Mouse (Mus musculus) hindbrain, embryonic 11.5 days (tissue): ENCODE results near the gene Cmas. TPM values are rescaled to one million over a fixed set of nuclear protein-coding genes. Genes with fewer than 3 reads are reported as not detected.

Experiments
- ATAC-seq: fragments of 200-750 bp; cut with Nextera tagmentation; 2 replicates; pipeline ENCODE4 v1.8.0; 2017; ENCODE audit warnings: mild to moderate bottlenecking, moderate TSS enrichment, moderate library complexity; ENCODE audit not compliant: low FRiP score
- DNase-seq: peaks from one replicate; pipeline ENCODE4 v3.0.0-alpha.2; 2015; ENCODE audit warnings: low spot score
- H3K27ac ChIP-seq: fragments of 300-500 bp; sonication (generic); 2 replicates; pipeline ENCODE4 v1.5.1; 2014; ENCODE audit warnings: mild to moderate bottlenecking, low read depth, low read length
- H3K27me3 ChIP-seq: fragments of 300-500 bp; sonication (generic); 2 replicates; pipeline ENCODE4 v1.6.1; 2014; ENCODE audit warnings: mild to moderate bottlenecking, low read length, moderate library complexity, mixed read lengths; ENCODE audit not compliant: control insufficient read depth, insufficient read depth
- H3K36me3 ChIP-seq: fragments of 300-500 bp; sonication (generic); 2 replicates; pipeline ENCODE4 v1.6.1; 2014; ENCODE audit warnings: mild to moderate bottlenecking, low read length, moderate library complexity, mixed read lengths; ENCODE audit not compliant: control insufficient read depth, insufficient read depth
- H3K4me1 ChIP-seq: fragments of 300-500 bp; sonication (generic); replicated peaks from 2 replicates; pipeline ENCODE4 v1.6.1; 2014; ENCODE audit warnings: low read length, mixed read lengths; ENCODE audit not compliant: control insufficient read depth, insufficient read depth
- H3K4me2 ChIP-seq: fragments of 300-500 bp; sonication (generic); replicated peaks from 2 replicates; pipeline ENCODE4 v1.6.1; 2014; ENCODE audit warnings: mild to moderate bottlenecking, low read depth, low read length
- H3K4me3 ChIP-seq: fragments of 300-500 bp; sonication (generic); 2 replicates; pipeline ENCODE4 v1.5.1; 2014; ENCODE audit warnings: low read depth, low read length
- H3K9ac ChIP-seq: fragments of 300-500 bp; sonication (generic); 2 replicates; pipeline ENCODE4 v1.6.1; 2014; ENCODE audit warnings: low read depth, low read length
- H3K9me3 ChIP-seq: fragments of 300-500 bp; sonication (generic); 2 replicates; pipeline ENCODE4 v1.6.1; 2016; ENCODE audit warnings: low read length; ENCODE audit not compliant: control insufficient read depth
- WGBS: fragments of 180-500 bp; shearing (Covaris S2); extraction: QIAGEN DNeasy Blood & Tissue Kit; methylation state at CpG from one replicate; pipeline ENCODE4 v1.1.7; 2014; 5-methylcytosine and 5-hydroxymethylcytosine counted together
- polyA plus RNA-seq: library from polyadenylated mRNA; unstranded; fragments of >200 nt; fragmentation: Nextera tagmentation; extraction: Ambion mirVana; gene quantifications from 2 replicates; pipeline ENCODE4 v1.2.1, GENCODE M21; 2014

Cmas gene
- polyA plus RNA-seq, 1 experiment from 2014 or later: 137 TPM

DNA sequence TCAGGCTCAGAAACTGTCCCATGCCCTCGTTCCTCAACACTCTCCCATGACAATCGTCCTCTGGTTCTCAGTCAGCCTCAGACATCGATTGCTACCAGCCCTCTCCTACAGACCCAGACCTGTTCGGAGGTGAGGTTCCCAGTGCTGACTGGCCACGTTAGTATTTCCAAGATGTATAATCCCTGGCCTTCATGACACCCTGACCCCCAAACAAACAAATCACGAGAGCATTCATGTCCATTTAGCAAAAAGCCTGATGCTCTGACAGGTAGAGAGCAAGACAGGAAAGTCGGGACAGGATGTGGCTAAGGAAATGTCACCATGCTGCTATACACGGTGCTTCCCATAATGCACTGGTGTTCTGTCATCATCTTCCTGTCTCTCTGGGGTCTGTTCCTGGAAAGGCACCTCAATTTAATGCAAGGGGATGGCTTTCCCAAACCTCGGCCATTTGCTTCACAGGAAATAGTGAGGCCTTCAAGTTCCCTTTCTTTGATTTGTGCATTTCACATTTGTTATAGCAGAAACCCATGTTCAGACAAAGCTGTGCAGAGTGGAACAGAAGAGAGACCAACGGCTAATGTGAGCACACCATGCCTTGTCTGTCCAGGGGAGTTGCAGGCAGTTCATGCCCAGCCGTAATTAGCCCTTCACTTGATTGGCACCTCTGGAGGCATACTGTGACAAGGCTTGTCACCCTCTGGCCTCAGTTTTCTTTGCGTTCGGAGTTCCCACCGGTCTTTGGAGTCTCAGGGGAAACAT, 23.5 kb downstream of the Cmas start:
- DNase-seq: peak; percentile 22
- WGBS: 70% methylated on average over 14 of the region's 14 CpGs
- Histone ChIP-seq H3K27ac (no peak overlapping the region), H3K9ac (no peak overlapping the region), H3K27me3 (no peaks in the 10 kb centered on the region), H3K36me3 (no peaks in the 10 kb centered on the region), H3K9me3 (no peaks in the 10 kb centered on the region), H3K4me3 (no peak overlapping the region), H3K4me2 (no peak overlapping the region), H3K4me1 (peaks cover 2% of the 10 kb centered on the region; the same call in 1 of the 2 replicates)
- peak; percentile 71 for ATAC-seq

DNA sequence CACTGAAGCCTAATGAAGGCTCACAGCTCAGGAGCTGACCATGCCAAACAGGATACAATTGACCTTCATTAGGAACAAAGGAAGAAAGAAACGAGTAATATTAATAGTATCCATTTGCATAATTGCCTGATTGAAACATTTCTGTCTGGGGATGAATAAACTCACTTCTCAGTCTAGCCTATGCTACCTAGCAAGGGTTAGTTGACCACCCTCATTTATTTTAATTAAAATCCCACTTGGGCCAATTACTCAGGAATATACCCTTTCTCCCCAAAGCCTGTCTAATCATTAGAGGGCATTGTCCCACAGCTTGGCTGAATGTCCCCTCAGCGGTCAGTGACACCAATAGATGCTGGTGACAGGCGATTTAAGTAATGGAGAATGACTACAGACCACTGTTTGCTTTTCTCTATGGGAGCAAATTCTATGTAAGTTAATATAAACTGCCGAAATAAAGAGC, 24.1 kb downstream of the Cmas start:
- Histone ChIP-seq H3K27ac (no peak overlapping the region), H3K36me3 (no peaks in the 10 kb centered on the region), H3K4me1 (peaks cover 2% of the 10 kb centered on the region; the same call in 1 of the 2 replicates), H3K4me2 (no peak overlapping the region), H3K9me3 (no peaks in the 10 kb centered on the region), H3K9ac (no peak overlapping the region), H3K4me3 (no peak overlapping the region), H3K27me3 (no peaks in the 10 kb centered on the region)
- no peak for DNase-seq
- peak; percentile 50 for ATAC-seq
- WGBS: 71% methylated on average over 4 of the region's 4 CpGs

DNA sequence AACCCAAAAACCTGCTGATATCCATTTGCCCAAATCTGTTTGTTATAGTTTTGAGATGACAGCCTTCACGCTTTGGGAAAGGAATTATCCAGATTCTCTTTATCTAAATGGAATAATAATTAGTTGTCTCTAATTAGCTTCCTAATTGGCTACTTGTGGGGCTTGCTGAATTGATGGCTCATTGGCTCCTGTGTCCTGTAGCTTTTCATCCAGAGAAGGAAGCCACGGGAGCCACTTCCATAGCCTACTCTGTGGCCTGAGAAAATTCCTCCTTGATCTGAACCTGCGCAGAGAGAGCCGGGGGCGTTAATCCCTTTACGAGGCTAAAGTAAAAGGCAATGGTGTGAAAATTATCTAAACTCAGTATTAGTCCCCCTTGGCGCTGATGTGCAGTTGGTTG, 24.8 kb downstream of the Cmas start:
- ATAC-seq (no peak), DNase-seq (no peak)
- no peaks in the 10 kb centered on the region for H3K36me3 ChIP-seq
- H3K4me1 ChIP-seq: peaks cover 2% of the 10 kb centered on the region; the same call in 1 of the 2 replicates
- H3K9ac ChIP-seq: no peak overlapping the region
- no peaks in the 10 kb centered on the region for H3K9me3 ChIP-seq
- no peak overlapping the region for H3K4me3 ChIP-seq
- no peak overlapping the region for H3K27ac ChIP-seq
- WGBS: 86% methylated on average over 7 of the region's 7 CpGs
- H3K27me3 ChIP-seq: no peaks in the 10 kb centered on the region
- no peak overlapping the region for H3K4me2 ChIP-seq

DNA sequence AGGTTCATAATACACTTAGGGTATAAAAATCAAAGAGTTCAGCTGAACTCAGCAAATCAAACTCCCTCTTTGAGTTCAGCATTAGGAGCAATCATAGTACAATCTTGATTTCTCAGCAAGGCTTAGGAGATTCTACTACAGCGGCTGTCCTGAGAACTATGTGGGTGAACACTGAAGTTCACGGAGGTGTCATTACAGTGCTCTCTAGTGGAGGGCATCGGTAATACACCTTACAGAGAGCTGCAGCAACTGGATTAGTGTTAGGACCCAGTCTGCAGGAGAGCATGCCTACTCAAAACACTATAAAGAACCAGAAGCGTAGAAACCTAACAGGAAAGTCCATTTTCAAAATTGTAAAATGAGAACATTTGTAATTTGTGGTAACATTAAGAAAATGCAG, 28.9 kb downstream of the Cmas start:
- Histone ChIP-seq H3K4me1 (no peaks in the 10 kb centered on the region), H3K27ac (no peak overlapping the region), H3K27me3 (no peaks in the 10 kb centered on the region), H3K9ac (no peak overlapping the region), H3K36me3 (no peaks in the 10 kb centered on the region), H3K9me3 (no peaks in the 10 kb centered on the region), H3K4me2 (no peak overlapping the region), H3K4me3 (no peak overlapping the region)
- peak; percentile 74 for DNase-seq
- WGBS: 41% methylated on average over 4 of the region's 4 CpGs
- no peak for ATAC-seq

DNA sequence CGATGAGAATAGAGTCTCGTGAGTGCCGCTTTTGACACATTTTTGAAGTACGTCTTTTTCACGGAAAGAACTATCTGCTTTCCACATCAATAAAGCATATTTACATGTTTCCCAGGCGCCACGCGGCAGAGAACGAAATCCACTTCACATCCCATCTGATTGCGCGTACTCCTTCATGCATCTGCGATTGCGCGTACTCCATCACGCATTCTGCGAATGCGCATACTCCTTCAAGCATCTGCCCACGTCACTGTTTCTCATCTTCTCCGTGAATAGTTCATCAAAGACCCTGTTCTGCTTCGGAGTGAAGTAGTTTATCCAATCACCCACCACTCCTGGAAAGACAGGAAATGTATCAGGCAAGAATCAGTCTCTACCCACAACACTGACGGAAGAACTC, 29.6 kb downstream of the Cmas start:
- Histone ChIP-seq H3K9ac (no peak overlapping the region), H3K36me3 (no peaks in the 10 kb centered on the region), H3K4me1 (no peaks in the 10 kb centered on the region), H3K27ac (no peak overlapping the region), H3K27me3 (no peaks in the 10 kb centered on the region), H3K4me2 (no peak overlapping the region), H3K4me3 (no peak overlapping the region), H3K9me3 (no peaks in the 10 kb centered on the region)
- DNase-seq (no peak), ATAC-seq (no peak)
- WGBS: 89% methylated on average over 21 of the region's 21 CpGs

DNA sequence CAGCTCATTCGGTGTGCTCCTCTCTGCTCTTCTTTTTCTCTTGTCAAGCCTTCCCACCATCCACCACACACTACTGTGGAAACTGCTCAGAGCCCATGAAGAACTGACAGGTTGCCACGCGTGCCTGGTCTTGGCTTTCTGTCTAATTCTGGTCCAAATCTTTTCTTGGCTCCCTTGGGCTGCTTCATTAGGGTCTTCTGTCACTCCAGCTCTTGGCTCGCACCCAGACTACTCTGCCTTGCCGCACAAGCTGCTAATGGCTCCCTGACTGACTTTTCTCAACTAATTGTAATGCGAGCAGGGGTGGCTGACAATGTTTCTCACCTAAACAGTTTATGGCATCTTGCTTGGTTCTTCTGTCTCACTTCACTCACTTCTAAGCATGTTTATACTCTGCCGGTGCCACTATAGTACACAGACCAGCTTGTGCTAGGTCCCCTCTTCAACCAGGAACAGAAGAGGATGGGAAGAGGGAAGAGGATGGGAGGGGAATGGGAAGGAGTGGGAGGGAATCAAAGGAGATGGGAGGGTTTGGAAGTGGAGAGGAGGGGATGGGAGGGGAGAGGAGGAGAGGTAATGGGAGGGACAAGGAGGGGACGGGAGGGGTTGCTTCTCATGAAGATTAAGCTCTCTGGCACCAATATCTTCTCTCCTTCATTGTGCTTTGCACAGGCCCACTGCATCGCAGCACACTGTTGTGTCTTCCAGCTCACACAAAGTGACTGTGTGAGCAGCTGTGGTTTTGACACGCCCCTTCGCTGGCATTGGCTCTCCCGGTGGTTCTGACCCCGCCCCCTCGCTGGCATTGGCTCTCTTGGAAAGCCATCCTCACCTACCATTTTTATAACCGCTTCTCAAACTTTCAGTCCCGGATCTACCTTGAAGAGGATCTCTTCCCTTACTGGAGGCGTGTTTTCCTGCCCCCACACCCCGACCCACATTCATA, 31.8 kb downstream of the Cmas start:
- no peak overlapping the region for H3K4me2 ChIP-seq
- H3K27me3 ChIP-seq: no peaks in the 10 kb centered on the region
- no peak overlapping the region for H3K4me3 ChIP-seq
- WGBS: 59% methylated on average over 18 of the region's 18 CpGs
- no peaks in the 10 kb centered on the region for H3K9me3 ChIP-seq
- 0 out of 2 replicates have a peak, but pooled peaks cover 2% of the 10 kb centered on the region for H3K4me1 ChIP-seq
- 0 out of 2 replicates have a peak, but pooled peaks have one; percentile 23 for ATAC-seq
- no peak overlapping the region for H3K27ac ChIP-seq
- no peak for DNase-seq
- no peaks in the 10 kb centered on the region for H3K36me3 ChIP-seq
- no peak overlapping the region for H3K9ac ChIP-seq

DNA sequence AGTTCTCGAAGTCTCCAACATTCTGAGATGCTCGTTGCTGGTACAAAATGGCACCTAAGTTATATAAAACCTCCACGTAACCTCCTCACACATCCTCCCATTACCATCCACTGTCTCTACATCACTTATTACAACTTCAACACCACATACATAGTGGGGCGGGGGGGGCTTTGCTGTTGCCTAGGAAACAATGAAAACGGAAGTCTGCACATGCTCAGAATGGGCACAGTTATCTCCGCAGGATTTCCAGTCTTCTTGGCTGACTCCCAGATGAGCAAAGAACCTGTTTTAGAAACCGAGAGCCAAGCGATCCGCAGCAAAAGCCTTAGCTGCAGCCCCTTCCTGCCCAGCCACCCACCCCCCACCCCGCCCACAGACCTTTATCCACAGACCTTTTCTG, 33.2 kb downstream of the Cmas start:
- Histone ChIP-seq H3K36me3 (no peaks in the 10 kb centered on the region), H3K9me3 (no peaks in the 10 kb centered on the region), H3K4me2 (no peak overlapping the region), H3K27me3 (no peaks in the 10 kb centered on the region), H3K4me3 (no peak overlapping the region), H3K9ac (no peak overlapping the region), H3K27ac (no peak overlapping the region), H3K4me1 (0 out of 2 replicates have a peak, but pooled peaks cover 3% of the 10 kb centered on the region)
- no peak for DNase-seq
- 90% methylated on average over 10 of the region's 10 CpGs for WGBS
- ATAC-seq: no peak

DNA sequence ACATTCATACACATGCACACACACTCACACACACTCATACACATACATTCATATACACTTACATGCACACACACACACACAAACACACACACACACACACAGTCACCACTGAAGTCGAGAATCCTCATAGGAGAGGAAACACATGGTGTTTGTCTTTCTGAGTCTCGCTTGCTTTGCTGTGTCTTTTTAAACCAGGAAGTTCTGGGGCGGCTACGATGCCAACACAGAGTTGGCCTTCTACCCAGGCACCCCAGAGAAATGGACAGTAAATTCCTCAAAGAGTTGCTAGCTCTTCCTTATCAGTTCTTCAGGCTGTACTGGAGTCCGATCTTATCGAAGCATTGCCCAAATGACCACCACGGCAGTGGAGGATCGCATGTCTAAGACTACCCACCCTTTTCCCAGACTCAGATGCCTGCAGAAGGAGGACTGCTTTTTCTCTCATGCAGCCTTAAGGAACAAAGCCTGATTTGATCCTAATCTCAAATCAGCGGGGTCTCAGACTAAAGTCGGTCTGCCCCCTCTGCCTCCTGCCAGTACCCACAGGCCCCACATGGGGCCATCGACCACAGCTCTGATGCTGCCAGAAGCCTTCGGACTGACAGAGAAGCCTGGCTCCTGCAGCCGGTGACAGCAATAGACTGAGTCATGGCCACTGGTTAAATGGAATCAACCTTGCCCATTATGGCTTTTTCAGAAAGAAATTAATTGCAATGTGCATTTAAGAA, 35.9 kb downstream of the Cmas start:
- no peak overlapping the region for H3K4me2 ChIP-seq

More for the DNA sequence above, 35.9 kb downstream of the Cmas start:
- Histone ChIP-seq H3K9me3 (no peaks in the 10 kb centered on the region), H3K36me3 (no peaks in the 10 kb centered on the region), H3K4me1 (0 out of 2 replicates have a peak, but pooled peaks cover 3% of the 10 kb centered on the region), H3K4me3 (no peak overlapping the region), H3K9ac (no peak overlapping the region), H3K27ac (no peak overlapping the region), H3K27me3 (no peaks in the 10 kb centered on the region)
- DNase-seq (peak; percentile 28), ATAC-seq (peak; percentile 40; the same call in 1 of the 2 replicates)
- WGBS: 52% methylated on average over 13 of the region's 13 CpGs
